Mouse (Mus musculus): ENCODE measurements around the gene Alg13. TPM values are rescaled to one million over a fixed set of nuclear protein-coding genes. Genes with fewer than 3 reads are reported as not detected.

Alg13 gene
- 10.0 and 11.1 TPM in 2 replicates for polyA plus RNA-seq (2015; fragmentation: Nextera tagmentation; extraction: Ambion mirVana)

- Histone ChIP-seq H3K27ac (ENCODE audit: low read length) (0 out of 2 replicates have a peak within 1 kb of the TSS, but pooled peaks have one; percentile 28), H3K27me3 (ENCODE audit: control insufficient read depth, insufficient read depth, low read depth, low read length) (no peaks in the 10 kb centered on the region), H3K4me3 (ENCODE audit: low read depth, low read length) (peak within 1 kb of the TSS; percentile 61), H3K4me1 (ENCODE audit: control insufficient read depth, insufficient read depth, low read length) (peaks cover 3% of the 10 kb centered on the region; the same call in 1 of the 2 replicates), H3K36me3 (ENCODE audit: control insufficient read depth, insufficient read depth, low read length) (no peaks in the 10 kb centered on the region), H3K9ac (ENCODE audit: low read depth, low read length) (peak within 1 kb of the TSS; percentile 67), H3K4me2 (ENCODE audit: low read length) (peak within 1 kb of the TSS; percentile 65), H3K9me3 (replicated peaks; ENCODE audit: control insufficient read depth, low read length, poor library complexity, severe bottlenecking) (no peaks in the 10 kb centered on the region)
- peak; percentile 95 for ATAC-seq
- WGBS: 16% methylated on average over 37 of the region's 47 CpGs
Measured at GRCm38 (mm10) chrX:144317548-144318163, at the start of gene Alg13. Alg13 (plus strand) TSS chrX:144317804.

DNA sequence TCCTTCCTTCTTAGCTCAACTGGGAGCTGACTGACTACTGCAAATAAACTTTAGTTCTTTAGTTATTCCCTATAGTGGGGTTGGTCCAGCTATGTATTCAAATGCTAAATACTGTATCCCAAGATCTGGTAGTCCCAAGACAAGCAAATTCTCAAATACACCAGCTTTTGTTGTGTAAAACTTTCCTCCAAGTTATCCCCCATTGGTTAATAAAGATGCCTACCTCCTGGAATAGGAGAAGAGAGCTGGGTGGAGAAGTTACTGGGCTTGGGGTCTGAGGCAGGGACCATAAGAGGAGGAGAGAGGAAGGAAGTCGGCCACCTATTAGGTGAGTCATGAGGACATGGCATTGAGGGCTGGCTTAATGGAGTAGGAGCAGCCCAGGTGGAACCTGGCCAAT is 49.0 kb upstream of the Alg13 start:
- Histone ChIP-seq H3K4me3 (ENCODE audit: low read depth, low read length) (no peak overlapping the region), H3K4me1 (ENCODE audit: control insufficient read depth, insufficient read depth, low read length) (no peaks in the 10 kb centered on the region), H3K9ac (ENCODE audit: low read depth, low read length) (no peak overlapping the region), H3K27me3 (ENCODE audit: control insufficient read depth, insufficient read depth, low read depth, low read length) (no peaks in the 10 kb centered on the region), H3K4me2 (ENCODE audit: low read length) (no peak overlapping the region), H3K27ac (ENCODE audit: low read length) (no peak overlapping the region), H3K36me3 (ENCODE audit: control insufficient read depth, insufficient read depth, low read length) (no peaks in the 10 kb centered on the region), H3K9me3 (replicated peaks; ENCODE audit: control insufficient read depth, low read length, poor library complexity, severe bottlenecking) (no peaks in the 10 kb centered on the region)
- no peak for ATAC-seq
- WGBS: 89% methylated on average over 1 of the region's 1 CpGs

GRCm38 (mm10) chrX:144301476-144301875 is 16.1 kb upstream of the Alg13 start:
- H3K4me1 ChIP-seq (ENCODE audit: control insufficient read depth, insufficient read depth, low read length): no peaks in the 10 kb centered on the region
- no peak overlapping the region for H3K4me2 ChIP-seq (ENCODE audit: low read length)
- H3K27ac ChIP-seq (ENCODE audit: low read length): no peak overlapping the region
- H3K36me3 ChIP-seq (ENCODE audit: control insufficient read depth, insufficient read depth, low read length): no peaks in the 10 kb centered on the region
- no peak overlapping the region for H3K9ac ChIP-seq (ENCODE audit: low read depth, low read length)
- no peak overlapping the region for H3K4me3 ChIP-seq (ENCODE audit: low read depth, low read length)
- no peaks in the 10 kb centered on the region for H3K27me3 ChIP-seq (ENCODE audit: control insufficient read depth, insufficient read depth, low read depth, low read length)
- WGBS: 69% methylated on average over 2 of the region's 2 CpGs
- no peak for ATAC-seq
- no peaks in the 10 kb centered on the region for H3K9me3 ChIP-seq (replicated peaks; ENCODE audit: control insufficient read depth, low read length, poor library complexity, severe bottlenecking)

DNA sequence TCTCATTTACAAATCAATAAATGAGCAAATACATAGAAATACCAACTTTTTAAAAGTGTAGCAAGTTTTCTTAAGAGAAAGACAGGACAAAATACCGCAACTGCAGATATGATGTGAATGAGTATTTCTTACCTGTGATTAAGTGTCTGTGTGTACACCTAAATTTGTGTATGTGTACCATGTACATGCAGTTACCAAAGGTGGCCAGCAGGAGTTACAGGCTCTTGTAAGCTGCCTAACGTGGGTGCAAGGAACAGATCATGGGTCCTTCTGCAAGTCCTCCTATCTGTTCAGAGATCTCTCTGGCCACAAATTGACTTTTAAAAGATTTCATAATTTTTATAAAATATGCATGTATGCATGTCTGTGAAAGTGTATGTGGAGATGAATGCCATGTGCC is 11.9 kb upstream of the Alg13 start:
- WGBS: 88% methylated on average over 2 of the region's 2 CpGs
- Histone ChIP-seq H3K36me3 (ENCODE audit: control insufficient read depth, insufficient read depth, low read length) (no peaks in the 10 kb centered on the region), H3K27ac (ENCODE audit: low read length) (no peak overlapping the region)

GRCm38 (mm10) chrX:144314041-144314440 is 3.6 kb upstream of the Alg13 start:
- Histone ChIP-seq H3K4me3 (ENCODE audit: low read depth, low read length) (no peak overlapping the region), H3K27ac (ENCODE audit: low read length) (no peak overlapping the region), H3K4me2 (ENCODE audit: low read length) (no peak overlapping the region), H3K4me1 (ENCODE audit: control insufficient read depth, insufficient read depth, low read length) (no peaks in the 10 kb centered on the region; the same call in 1 of the 2 replicates), H3K27me3 (ENCODE audit: control insufficient read depth, insufficient read depth, low read depth, low read length) (no peaks in the 10 kb centered on the region), H3K9me3 (replicated peaks; ENCODE audit: control insufficient read depth, low read length, poor library complexity, severe bottlenecking) (no peaks in the 10 kb centered on the region), H3K36me3 (ENCODE audit: control insufficient read depth, insufficient read depth, low read length) (no peaks in the 10 kb centered on the region), H3K9ac (ENCODE audit: low read depth, low read length) (no peak overlapping the region)
- 65% methylated on average over 2 of the region's 2 CpGs for WGBS
- no peak for ATAC-seq

More for the DNA sequence above, 11.9 kb upstream of the Alg13 start:
- Histone ChIP-seq H3K9me3 (replicated peaks; ENCODE audit: control insufficient read depth, low read length, poor library complexity, severe bottlenecking) (no peaks in the 10 kb centered on the region), H3K27me3 (ENCODE audit: control insufficient read depth, insufficient read depth, low read depth, low read length) (no peaks in the 10 kb centered on the region), H3K4me3 (ENCODE audit: low read depth, low read length) (no peak overlapping the region), H3K9ac (ENCODE audit: low read depth, low read length) (no peak overlapping the region), H3K4me1 (ENCODE audit: control insufficient read depth, insufficient read depth, low read length) (no peaks in the 10 kb centered on the region), H3K4me2 (ENCODE audit: low read length) (no peak overlapping the region)
- no peak for ATAC-seq

DNA sequence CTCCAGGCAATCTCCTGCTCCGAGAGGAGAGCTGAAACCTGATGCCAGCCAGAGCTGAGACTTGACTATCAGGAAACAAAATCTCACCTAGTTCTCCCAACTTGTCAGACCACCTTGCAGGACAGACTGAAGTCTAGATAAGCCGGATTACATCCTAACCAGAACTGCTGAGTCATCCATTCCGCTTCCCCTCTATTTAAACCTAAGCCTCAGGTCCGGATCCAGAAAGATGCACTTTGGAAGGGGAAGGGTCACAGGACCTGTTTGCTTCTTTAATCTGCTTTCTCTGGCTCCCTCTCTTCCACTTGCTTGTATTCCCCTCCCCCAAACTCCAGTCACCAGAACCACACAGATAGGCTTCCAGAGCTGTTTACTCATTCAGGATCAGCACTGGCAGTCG is 2.6 kb upstream of the Alg13 start:
- 27% methylated on average over 5 of the region's 5 CpGs for WGBS
- H3K9ac ChIP-seq (ENCODE audit: low read depth, low read length): no peak overlapping the region
- H3K36me3 ChIP-seq (ENCODE audit: control insufficient read depth, insufficient read depth, low read length): no peaks in the 10 kb centered on the region
- no peak overlapping the region for H3K4me2 ChIP-seq (ENCODE audit: low read length)
- no peak for ATAC-seq
- no peaks in the 10 kb centered on the region for H3K9me3 ChIP-seq (replicated peaks; ENCODE audit: control insufficient read depth, low read length, poor library complexity, severe bottlenecking)
- no peaks in the 10 kb centered on the region for H3K27me3 ChIP-seq (ENCODE audit: control insufficient read depth, insufficient read depth, low read depth, low read length)
- no peak overlapping the region for H3K4me3 ChIP-seq (ENCODE audit: low read depth, low read length)
- H3K27ac ChIP-seq (ENCODE audit: low read length): no peak overlapping the region
- peaks cover 3% of the 10 kb centered on the region; the same call in 1 of the 2 replicates for H3K4me1 ChIP-seq (ENCODE audit: control insufficient read depth, insufficient read depth, low read length)

DNA sequence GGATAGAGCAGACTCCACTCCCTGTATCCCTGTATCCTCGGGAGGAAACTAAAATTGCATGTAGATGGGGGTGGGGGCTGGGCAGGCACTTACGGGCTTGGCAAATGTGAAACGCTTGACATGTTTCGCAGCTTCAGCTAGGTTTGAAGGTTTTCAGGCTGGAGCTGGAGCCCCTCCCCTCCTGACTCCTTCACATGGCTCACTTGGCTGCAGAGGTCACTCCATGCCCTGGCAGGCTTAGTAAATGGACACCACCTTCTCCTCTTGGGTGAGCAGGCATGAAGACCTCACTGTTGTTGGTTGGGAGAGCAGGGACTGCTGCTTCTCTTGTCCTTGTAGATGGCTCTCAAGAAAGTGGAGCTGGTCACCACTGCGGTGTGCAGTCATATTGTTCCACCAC is 1.6 kb upstream of the Alg13 start:
- no peak overlapping the region for H3K27ac ChIP-seq (ENCODE audit: low read length)
- no peaks in the 10 kb centered on the region for H3K27me3 ChIP-seq (ENCODE audit: control insufficient read depth, insufficient read depth, low read depth, low read length)
- 64% methylated on average over 5 of the region's 5 CpGs for WGBS
- no peak for ATAC-seq
- H3K9ac ChIP-seq (ENCODE audit: low read depth, low read length): no peak overlapping the region
- H3K4me3 ChIP-seq (ENCODE audit: low read depth, low read length): no peak overlapping the region
- no peaks in the 10 kb centered on the region for H3K9me3 ChIP-seq (replicated peaks; ENCODE audit: control insufficient read depth, low read length, poor library complexity, severe bottlenecking)
- H3K36me3 ChIP-seq (ENCODE audit: control insufficient read depth, insufficient read depth, low read length): no peaks in the 10 kb centered on the region
- no peak overlapping the region for H3K4me2 ChIP-seq (ENCODE audit: low read length)
- H3K4me1 ChIP-seq (ENCODE audit: control insufficient read depth, insufficient read depth, low read length): peaks cover 3% of the 10 kb centered on the region; the same call in 1 of the 2 replicates

DNA sequence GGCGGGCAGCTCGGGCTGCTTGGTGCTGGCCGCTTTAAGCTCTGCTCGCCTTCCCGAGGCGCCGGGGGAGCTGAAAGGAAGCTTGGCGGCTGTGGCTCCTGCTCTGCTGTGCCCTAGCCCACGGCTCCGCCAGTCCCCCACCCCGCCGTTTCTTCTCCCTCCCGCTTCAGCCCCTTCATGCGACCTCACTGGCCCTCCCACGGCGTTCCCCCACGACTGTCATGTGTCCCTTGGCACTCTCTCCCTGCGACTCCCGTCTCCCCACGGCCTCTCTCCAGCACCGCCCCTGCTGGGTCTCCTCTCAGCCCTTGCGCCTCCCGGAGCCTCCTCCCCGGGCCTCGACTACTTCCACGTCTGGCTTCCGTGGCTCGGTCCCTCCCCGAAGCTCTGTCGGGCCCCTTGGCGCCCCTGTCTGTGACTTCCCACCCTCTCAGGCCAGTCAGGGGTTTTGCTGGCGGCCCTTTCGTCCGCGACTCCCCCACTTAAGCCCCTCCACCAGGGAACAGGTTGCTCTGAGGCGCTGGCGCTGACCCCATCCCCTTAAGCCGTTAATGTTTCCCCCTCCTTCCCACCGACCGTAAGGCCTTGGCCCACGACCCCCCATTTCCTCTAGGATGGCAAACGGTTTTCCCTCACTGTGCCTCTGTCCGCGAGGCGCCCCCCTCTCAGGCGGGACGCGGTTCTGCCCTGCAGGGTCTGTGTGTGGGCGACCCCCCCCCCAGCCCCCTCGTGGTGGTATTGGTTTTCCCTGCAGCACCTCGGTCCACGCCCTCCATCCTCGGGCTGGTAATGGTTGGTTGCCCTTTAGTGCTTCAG is 768 bp downstream of the Alg13 start:
- 15% methylated on average over 46 of the region's 53 CpGs for WGBS
- Histone ChIP-seq H3K27ac (ENCODE audit: low read length) (0 out of 2 replicates have a peak overlapping the region, but pooled peaks have one; percentile 28), H3K9me3 (replicated peaks; ENCODE audit: control insufficient read depth, low read length, poor library complexity, severe bottlenecking) (no peaks in the 10 kb centered on the region), H3K36me3 (ENCODE audit: control insufficient read depth, insufficient read depth, low read length) (no peaks in the 10 kb centered on the region), H3K9ac (ENCODE audit: low read depth, low read length) (peak overlapping the region; percentile 67), H3K4me3 (ENCODE audit: low read depth, low read length) (peak overlapping the region; percentile 61), H3K27me3 (ENCODE audit: control insufficient read depth, insufficient read depth, low read depth, low read length) (no peaks in the 10 kb centered on the region), H3K4me2 (ENCODE audit: low read length) (peak overlapping the region; percentile 65), H3K4me1 (ENCODE audit: control insufficient read depth, insufficient read depth, low read length) (peaks cover 3% of the 10 kb centered on the region; the same call in 1 of the 2 replicates)
- peak; percentile 91 for ATAC-seq

GRCm38 (mm10) chrX:144319366-144319765 is 1.8 kb downstream of the Alg13 start:
- H3K4me2 ChIP-seq (ENCODE audit: low read length): peak overlapping the region; percentile 65
- WGBS: 54% methylated on average over 4 of the region's 9 CpGs
- H3K9me3 ChIP-seq (replicated peaks; ENCODE audit: control insufficient read depth, low read length, poor library complexity, severe bottlenecking): no peaks in the 10 kb centered on the region
- H3K27me3 ChIP-seq (ENCODE audit: control insufficient read depth, insufficient read depth, low read depth, low read length): no peaks in the 10 kb centered on the region
- H3K9ac ChIP-seq (ENCODE audit: low read depth, low read length): no peak overlapping the region
- H3K36me3 ChIP-seq (ENCODE audit: control insufficient read depth, insufficient read depth, low read length): no peaks in the 10 kb centered on the region
- no peak overlapping the region for H3K27ac ChIP-seq (ENCODE audit: low read length)
- H3K4me1 ChIP-seq (ENCODE audit: control insufficient read depth, insufficient read depth, low read length): peaks cover 3% of the 10 kb centered on the region; the same call in 1 of the 2 replicates
- no peak overlapping the region for H3K4me3 ChIP-seq (ENCODE audit: low read depth, low read length)
- ATAC-seq: no peak

Measured in midbrain, embryonic 16.5 days (tissue).